Mouse (Mus musculus): Measurements from ENCODE around the gene Pde3a.
"Not testable (repeated sequence)": the region's sequence is repeated elsewhere in the genome, so short reads cannot be mapped to it uniquely, and the experiment has no call there.

Pde3a gene

GRCm38 (mm10) chr6:141267888-141268570 lies 19.0 kb downstream of the Pde3a start:
- no peak for DNase-seq

DNA sequence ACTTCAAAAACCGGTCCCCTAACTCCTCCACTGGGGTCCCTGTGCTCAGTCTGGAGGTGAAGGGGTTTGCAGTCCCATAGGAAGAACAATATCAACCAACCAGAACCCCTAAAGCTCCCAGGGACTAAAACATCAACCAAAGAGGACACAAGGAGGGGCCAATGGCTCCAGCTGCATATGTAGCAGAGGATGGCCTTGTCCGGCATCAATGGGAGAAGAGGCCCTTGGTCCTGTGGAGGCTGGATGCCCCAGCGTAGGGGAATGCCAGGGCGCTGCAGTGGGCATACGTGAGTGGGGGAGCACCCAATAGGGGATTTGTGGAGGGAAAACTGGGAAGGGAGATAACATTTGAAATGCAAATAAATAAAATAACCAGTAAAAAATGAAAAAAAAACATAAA lies 19.8 kb downstream of the Pde3a start:
- DNase-seq, result no peak

DNA sequence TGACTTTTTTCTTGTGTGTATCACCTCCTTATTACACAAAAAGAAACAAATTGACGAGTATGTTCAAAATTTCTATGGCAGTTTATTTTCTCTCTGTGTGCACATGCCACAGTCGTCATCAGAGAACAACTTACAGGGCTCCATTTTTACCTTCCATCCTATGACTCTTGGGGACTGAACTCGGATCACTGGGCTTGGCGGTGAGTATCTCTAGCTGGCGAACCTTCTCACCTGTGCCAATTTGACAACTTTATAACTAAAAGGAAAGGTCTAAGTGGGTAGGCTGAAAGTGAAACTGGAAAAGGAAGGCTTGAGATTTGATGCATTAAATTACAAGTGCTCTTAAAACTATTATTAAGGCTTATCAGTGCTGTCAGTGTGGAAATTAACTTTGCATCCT lies 22.1 kb downstream of the Pde3a start:
- DNase-seq, result no peak

GRCm38 (mm10) chr6:141271579-141271978 lies 22.5 kb downstream of the Pde3a start:
- no peak for DNase-seq

DNA sequence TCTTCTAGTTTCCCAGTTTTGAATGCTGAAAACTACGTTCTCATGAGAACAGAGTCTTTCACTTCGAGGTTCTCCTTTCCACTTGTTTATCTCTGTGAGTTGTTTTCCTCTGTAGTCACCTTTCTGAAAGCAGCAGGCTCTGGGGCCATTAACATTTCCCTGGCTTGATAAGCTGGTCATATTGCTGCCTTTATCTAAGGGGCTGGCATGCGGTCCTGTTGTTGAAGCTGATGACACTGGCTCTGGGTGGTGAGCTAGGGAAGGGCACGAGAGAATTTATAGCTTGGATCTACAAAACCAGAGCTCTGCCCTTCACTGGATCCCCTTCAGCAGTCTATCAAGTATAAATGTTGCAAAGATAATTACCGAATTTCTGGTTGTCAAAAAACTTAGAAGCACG lies 24.6 kb downstream of the Pde3a start:
- DNase-seq, result no peak

- DNase-seq, result no peak
These were observed 32.6 kb downstream of the Pde3a start for GRCm38 (mm10) chr6:141281685-141282084.

DNA sequence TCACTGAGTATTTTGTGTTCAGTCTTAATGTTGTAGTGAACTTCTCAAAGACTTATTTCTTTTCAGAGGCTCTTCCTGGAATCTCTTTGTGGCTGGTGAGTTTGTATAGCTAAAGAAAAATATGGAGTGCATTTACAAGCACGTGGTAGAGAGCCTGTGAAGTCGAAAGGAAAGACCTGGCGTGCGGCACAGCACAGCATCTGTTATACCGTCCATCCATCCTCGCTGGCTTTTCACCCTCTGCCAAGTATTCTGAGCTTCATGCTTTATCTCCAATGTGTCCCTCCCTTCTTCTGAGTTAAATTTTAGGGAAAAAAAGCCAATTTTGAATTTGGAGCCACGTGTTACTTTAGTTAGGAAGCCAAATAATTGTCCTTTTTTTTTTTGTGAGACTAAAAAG lies 33.7 kb downstream of the Pde3a start:
- DNase-seq, result no peak

DNA sequence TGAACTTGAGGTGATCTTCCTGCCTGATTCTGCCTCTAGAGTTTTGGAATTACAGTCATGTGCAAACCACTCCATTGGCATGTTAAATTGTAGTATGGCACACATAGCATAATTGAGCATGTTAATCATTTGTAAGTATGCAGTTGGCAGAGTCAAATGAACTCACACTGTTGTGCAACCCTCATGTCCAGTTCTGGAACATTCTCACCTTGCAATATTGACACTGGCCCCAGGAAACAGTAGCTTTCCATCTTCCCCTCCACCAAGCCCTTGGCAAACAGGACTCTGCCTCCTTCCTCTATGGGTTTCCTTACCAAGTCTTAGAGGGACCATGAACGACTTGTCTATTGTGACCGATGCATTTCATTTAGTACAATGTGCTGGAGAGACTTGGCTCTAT lies 42.1 kb downstream of the Pde3a start:
- no peak for DNase-seq

- no peak for DNase-seq
These were observed 43.9 kb downstream of the Pde3a start for GRCm38 (mm10) chr6:141292826-141293459.

DNA sequence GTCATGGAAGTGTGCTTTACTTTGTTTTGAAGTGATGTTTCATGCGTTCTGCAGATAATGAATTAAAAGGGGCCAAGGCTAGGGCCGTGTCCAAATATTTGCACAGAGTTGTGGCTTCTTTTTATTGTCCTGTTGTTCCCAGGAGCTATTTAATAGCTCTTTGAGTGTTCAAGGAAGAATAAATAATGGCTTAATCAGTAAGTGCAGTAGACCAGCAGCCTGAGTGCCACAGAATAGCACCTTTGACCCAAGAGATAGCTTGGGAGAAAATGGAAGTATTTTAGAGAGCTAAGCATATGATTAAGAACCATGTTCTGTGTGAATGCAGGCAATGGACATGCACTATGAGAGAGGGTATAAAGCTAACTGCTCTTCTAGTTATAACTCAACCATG lies 44.4 kb downstream of the Pde3a start:
- no peak for DNase-seq

GRCm38 (mm10) chr6:141295264-141295663 lies 46.2 kb downstream of the Pde3a start:
- no peak for DNase-seq

DNA sequence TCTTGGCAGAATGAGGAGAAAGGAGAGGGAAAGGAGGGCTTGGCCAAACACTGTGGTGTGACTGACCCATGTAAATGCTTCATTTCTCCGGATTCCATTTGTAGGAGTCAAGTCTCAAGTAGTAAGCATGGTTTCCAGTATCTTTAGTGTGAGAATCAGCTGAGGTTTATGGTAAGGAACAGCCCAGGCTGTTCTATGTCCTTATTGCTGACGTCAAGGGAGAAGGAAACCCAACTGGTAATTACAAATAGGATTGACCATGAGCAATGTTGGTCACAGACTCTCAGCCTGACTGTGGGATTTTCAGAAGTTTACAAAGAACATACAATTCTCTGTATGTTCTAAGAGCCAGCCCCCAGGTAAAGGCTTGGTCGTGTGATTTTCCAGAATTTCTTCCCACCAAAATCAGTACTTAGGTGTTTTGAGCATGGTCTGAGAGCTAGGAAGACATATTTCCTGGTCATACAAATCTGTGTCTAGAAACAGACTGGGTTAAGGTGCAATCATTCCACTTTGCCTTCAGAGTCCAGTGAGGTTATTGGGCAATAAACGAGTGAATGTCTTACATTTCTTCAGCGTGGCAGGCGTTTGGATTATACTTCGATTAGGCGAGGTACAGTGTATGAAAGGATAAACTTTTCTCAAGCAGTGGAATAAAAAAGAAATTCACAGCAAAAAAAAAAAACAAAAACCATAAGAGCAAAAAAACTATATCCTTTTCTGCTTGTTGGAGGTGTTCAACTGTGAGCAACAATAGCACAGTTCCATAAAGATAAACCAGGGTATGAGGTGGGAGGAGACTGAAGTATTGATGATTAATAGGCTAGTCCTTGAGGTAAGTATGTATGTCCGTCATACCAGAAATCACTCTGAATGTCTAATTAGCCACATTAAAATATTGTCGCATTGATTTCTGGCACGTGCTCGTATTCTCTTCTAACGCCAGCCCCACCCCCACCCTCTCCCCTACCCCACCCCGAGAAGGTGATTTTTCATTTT lies 53.0 kb downstream of the Pde3a start:
- no peak for DNase-seq

DNA sequence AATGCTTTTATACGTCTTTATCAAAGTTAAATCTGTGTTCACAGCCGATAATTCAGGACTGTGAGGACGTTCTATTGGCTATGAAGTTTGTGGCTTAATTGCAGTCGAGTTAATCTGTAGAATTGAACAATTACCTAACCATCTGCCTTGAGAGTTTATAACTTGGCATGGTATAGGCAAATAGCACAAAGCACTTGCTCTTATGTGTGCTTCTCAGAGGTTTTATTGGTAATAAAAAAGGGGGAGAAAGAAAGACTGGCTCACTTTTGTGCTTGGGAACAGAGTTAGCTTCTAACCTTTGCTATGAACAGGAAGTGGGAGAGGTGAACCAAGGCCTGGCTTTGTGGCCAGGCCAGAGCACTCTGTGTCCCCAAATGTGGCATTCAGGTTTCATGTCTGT lies 53.8 kb downstream of the Pde3a start:
- DNase-seq, result no peak

DNA sequence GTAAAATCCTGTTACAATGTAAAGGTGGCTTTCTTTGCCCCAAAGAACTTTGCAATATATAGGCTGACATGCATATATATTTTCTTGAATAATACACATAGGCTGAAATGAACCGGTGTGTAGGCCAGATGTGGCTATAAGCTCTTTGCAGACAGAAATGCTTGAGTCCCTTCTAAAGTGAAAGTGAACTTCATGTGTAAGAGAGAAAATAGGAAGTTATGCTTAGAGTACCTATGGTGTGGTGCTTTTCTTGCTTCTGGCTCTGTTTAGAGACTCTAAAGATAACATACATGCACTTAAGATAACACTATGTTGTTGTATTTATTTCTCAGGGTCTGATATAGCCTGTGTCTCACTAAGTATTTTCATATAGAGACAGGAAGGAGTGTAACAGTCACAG lies 58.3 kb downstream of the Pde3a start:
- no peak for DNase-seq

- no peak for DNase-seq
These were observed 59.4 kb downstream of the Pde3a start for GRCm38 (mm10) chr6:141308451-141308850.

- no peak for DNase-seq
These were observed 60.8 kb downstream of the Pde3a start for GRCm38 (mm10) chr6:141309872-141310271.

DNA sequence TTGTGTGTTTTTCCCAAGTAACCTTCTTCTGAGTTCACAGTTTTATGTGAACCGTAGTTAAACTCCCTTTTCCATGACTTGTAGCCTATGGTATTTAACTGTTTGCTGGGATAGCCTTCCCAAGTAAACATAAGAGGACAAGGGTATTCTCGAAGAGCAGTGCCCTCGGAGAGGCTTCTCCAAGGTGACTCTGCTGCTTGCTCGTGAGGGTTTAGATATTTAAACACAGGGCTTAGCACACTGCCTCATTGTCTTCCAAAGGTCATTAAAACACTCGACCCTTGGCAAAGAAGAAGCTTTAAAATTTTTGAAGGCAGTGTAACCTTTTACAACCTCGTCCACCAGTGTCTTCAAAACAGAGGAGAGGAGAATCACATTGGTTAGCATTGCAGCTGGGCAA lies 61.3 kb downstream of the Pde3a start:
- no peak for DNase-seq

GRCm38 (mm10) chr6:141311615-141312014 lies 62.5 kb downstream of the Pde3a start:
- no peak for DNase-seq

- DNase-seq, result no peak
These were observed 64.0 kb downstream of the Pde3a start for GRCm38 (mm10) chr6:141313112-141313511.

GRCm38 (mm10) chr6:141318440-141318839 lies 69.4 kb downstream of the Pde3a start:
- no peak for DNase-seq

GRCm38 (mm10) chr6:141321253-141321652 lies 72.2 kb downstream of the Pde3a start:
- DNase-seq, result no peak

GRCm38 (mm10) chr6:141322961-141323360 lies 73.9 kb downstream of the Pde3a start:
- DNase-seq, result no peak

DNA sequence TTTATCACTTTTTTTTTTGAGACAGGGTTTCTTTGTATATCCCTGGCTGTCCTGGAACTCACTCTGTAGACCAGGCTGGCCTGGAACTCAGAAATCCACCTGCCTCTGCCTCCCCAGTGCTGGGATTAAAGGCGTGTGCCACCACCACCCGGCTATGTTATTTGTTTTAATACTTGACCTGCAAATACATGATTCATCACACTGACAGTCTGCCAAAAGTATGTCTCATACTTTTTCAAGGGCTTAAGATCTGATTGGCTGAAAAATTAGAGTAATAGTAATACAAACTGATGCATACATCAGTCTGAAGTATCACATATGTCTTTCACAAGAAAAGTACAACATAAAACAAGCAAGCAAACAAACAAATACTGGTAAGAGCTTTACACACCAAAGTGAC lies 78.1 kb downstream of the Pde3a start:
- not testable (repeated sequence) for DNase-seq

DNA sequence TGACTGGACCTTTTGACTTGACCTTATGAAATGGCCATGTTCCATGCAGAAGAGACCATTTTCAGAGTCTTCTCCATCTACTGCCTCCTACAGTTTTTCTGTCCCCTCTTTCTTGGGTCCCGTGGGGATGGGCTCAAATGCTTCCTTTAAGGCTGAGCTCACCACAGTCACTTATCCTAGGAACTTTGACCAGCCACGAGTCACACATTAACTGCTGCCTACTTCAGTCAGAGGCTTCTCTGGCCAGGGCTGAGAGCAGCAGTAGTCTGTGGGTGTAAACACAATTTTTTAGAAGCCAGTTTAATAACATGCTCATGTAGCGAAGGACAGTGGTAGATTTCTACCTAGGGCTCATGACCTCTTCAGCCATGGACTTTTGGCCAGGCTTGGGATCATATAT lies 79.0 kb downstream of the Pde3a start:
- DNase-seq, result no peak

Measured in thymus, adult 18-20 months (tissue).